Mouse (Mus musculus): ENCODE data around the gene Trp53rkb. TPM values are rescaled to one million over a fixed set of nuclear protein-coding genes. Genes with fewer than 3 reads are reported as not detected.

Trp53rkb gene
- polyA plus RNA-seq, 1 experiment from 2014 or later = 3.8 TPM

GRCm38 (mm10) chr2:166819849-166820248 lies 27.5 kb downstream of the Trp53rkb start:
- Histone ChIP-seq H3K9me3 (replicated peaks) (no peaks in the 10 kb centered on the region), H3K27ac (no peak overlapping the region), H3K27me3 (no peaks in the 10 kb centered on the region), H3K9ac (no peak overlapping the region), H3K4me3 (replicated peaks) (no peak overlapping the region), H3K4me1 (replicated peaks) (peaks cover 55% of the 10 kb centered on the region), H3K4me2 (no peak overlapping the region), H3K36me3 (peaks cover 6% of the 10 kb centered on the region; the same call in 1 of the 2 replicates)
- DNase-seq (no peak), ATAC-seq (ENCODE audit: low read depth) (no peak)
- WGBS (ENCODE audit: insufficient replicate concordance) = 81% methylated on average over 8 of the region's 8 CpGs

DNA sequence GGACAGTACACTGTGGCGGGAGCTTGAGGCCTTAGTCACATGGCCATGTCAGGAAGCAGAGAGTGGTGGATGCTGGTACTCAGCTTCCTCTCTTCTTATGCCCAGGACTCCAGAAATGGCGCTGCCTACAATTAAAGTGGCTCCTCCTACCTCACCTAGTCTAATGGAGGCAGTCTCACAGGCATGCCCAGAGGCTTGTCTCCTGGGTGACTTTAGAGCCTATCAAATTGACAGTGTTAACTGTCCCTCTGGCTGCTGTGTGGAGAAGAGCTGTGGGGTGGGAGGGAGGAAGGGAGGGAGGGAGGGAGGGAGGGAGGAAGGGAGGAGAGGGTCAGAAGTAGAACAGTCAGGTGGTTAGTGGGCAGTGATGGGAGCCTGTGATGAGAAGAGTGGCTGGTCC lies 28.5 kb downstream of the Trp53rkb start:
- 39% methylated on average over 2 of the region's 2 CpGs for WGBS (ENCODE audit: insufficient replicate concordance)
- H3K27me3 ChIP-seq = no peaks in the 10 kb centered on the region
- H3K9me3 ChIP-seq (replicated peaks) = no peaks in the 10 kb centered on the region
- peaks cover 65% of the 10 kb centered on the region for H3K4me1 ChIP-seq (replicated peaks)
- peak; percentile 37; the same call in 1 of the 2 replicates for ATAC-seq (ENCODE audit: low read depth)
- DNase-seq = no peak
- no peak overlapping the region for H3K9ac ChIP-seq
- H3K27ac ChIP-seq = no peak overlapping the region
- no peak overlapping the region for H3K4me3 ChIP-seq (replicated peaks)
- peaks cover 6% of the 10 kb centered on the region; the same call in 1 of the 2 replicates for H3K36me3 ChIP-seq
- no peak overlapping the region for H3K4me2 ChIP-seq

DNA sequence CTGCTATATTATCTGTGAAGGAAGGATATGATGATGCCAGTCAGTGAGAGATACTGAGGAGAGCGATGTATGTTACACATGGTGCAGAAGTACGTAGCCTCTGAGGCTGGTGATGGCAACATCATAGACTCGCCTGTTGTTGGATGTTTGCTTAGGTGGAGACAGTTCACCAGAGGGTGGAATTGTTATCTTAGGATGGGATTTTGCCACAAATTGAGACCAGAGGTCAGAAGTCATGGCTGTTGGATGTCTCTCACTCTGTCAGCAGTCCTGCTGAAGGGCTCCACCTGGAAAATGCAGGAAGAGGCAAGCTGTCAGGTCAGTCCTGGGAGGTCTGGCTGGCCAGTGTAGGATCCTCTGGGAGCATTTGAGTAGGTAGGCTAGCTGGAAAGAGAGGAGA lies 29.1 kb downstream of the Trp53rkb start:
- DNase-seq (no peak), ATAC-seq (ENCODE audit: low read depth) (no peak)
- Histone ChIP-seq H3K27ac (no peak overlapping the region), H3K9me3 (replicated peaks) (no peaks in the 10 kb centered on the region), H3K27me3 (no peaks in the 10 kb centered on the region), H3K4me2 (no peak overlapping the region), H3K36me3 (peaks cover 6% of the 10 kb centered on the region; the same call in 1 of the 2 replicates), H3K4me3 (replicated peaks) (no peak overlapping the region), H3K4me1 (replicated peaks) (peaks cover 66% of the 10 kb centered on the region), H3K9ac (no peak overlapping the region)
- 75% methylated on average over 3 of the region's 3 CpGs for WGBS (ENCODE audit: insufficient replicate concordance)

GRCm38 (mm10) chr2:166822119-166822826 lies 29.9 kb downstream of the Trp53rkb start:
- no peak for ATAC-seq (ENCODE audit: low read depth)
- no peak for DNase-seq
- Histone ChIP-seq H3K4me3 (replicated peaks) (no peak overlapping the region), H3K27me3 (no peaks in the 10 kb centered on the region), H3K9ac (no peak overlapping the region), H3K4me2 (0 out of 2 replicates have a peak overlapping the region, but pooled peaks have one; percentile 12), H3K27ac (no peak overlapping the region; the same call in 1 of the 2 replicates), H3K9me3 (replicated peaks) (no peaks in the 10 kb centered on the region), H3K4me1 (replicated peaks) (peaks cover 68% of the 10 kb centered on the region), H3K36me3 (peaks cover 11% of the 10 kb centered on the region)
- 45% methylated on average over 10 of the region's 10 CpGs for WGBS (ENCODE audit: insufficient replicate concordance)

DNA sequence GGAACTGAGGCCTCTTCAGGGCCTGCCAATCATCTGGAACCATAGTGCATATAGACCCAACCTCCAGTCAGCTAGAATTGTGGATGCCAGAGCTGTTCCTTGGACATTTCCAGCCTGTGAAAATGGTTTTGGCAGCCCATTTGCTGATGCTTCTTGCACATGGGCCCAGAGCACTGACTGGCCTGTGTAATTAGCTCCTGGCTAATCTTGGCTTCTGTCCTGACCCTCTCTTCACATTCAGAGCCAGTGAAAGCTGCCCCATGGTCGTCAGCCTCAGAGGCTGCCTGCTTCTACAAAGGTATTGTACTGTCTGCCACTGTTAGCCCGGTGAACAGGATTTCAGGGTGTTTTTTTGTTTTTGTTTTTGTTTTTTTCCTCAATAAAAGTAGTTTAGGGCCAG lies 30.6 kb downstream of the Trp53rkb start:
- no peak for ATAC-seq (ENCODE audit: low read depth)

DNA sequence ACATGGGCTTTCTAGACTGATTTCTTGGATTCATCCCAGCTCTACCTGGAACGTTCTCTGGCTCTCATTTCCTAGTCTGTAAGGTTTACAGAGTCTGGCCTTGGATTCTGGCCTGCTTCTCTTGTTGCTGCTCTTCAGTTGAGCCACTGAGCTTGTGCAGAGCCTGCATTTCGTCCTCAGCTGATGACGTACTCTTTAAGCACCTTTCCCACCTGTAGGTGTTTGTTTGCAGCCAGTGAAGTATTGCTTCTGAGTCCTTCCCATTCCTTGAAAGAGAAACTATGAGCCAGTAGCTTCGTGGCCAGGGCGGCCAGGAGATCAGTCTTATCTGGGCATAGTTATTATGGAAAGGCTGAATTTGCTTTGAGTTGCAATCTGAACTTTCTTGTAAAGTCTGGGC lies 32.1 kb downstream of the Trp53rkb start:
- DNase-seq = no peak
- Histone ChIP-seq H3K27ac (no peak overlapping the region), H3K4me1 (replicated peaks) (peaks cover 56% of the 10 kb centered on the region), H3K4me3 (replicated peaks) (no peak overlapping the region), H3K9ac (no peak overlapping the region), H3K4me2 (no peak overlapping the region), H3K36me3 (peaks cover 9% of the 10 kb centered on the region), H3K9me3 (replicated peaks) (no peaks in the 10 kb centered on the region), H3K27me3 (no peaks in the 10 kb centered on the region)
- WGBS (ENCODE audit: insufficient replicate concordance) = 74% methylated on average over 5 of the region's 5 CpGs
- no peak for ATAC-seq (ENCODE audit: low read depth)

More for the DNA sequence above, 30.6 kb downstream of the Trp53rkb start:
- H3K27ac ChIP-seq = no peak overlapping the region
- peaks cover 9% of the 10 kb centered on the region for H3K36me3 ChIP-seq
- no peak for DNase-seq
- no peaks in the 10 kb centered on the region for H3K9me3 ChIP-seq (replicated peaks)
- peaks cover 68% of the 10 kb centered on the region for H3K4me1 ChIP-seq (replicated peaks)
- no peak overlapping the region for H3K9ac ChIP-seq
- WGBS (ENCODE audit: insufficient replicate concordance) = 79% methylated on average over 2 of the region's 2 CpGs
- H3K27me3 ChIP-seq = no peaks in the 10 kb centered on the region
- H3K4me2 ChIP-seq = no peak overlapping the region
- no peak overlapping the region for H3K4me3 ChIP-seq (replicated peaks)

- Histone ChIP-seq H3K27ac (no peak overlapping the region), H3K9me3 (replicated peaks) (no peaks in the 10 kb centered on the region), H3K4me3 (replicated peaks) (no peak overlapping the region), H3K27me3 (no peaks in the 10 kb centered on the region), H3K36me3 (peaks cover 9% of the 10 kb centered on the region), H3K4me2 (no peak overlapping the region), H3K4me1 (replicated peaks) (peaks cover 50% of the 10 kb centered on the region), H3K9ac (no peak overlapping the region)
- DNase-seq (no peak), ATAC-seq (ENCODE audit: low read depth) (no peak)
- 78% methylated on average over 5 of the region's 5 CpGs for WGBS (ENCODE audit: insufficient replicate concordance)
Measured at GRCm38 (mm10) chr2:166824998-166825397, 32.7 kb downstream of the Trp53rkb start.

GRCm38 (mm10) chr2:166826491-166827224 lies 34.3 kb downstream of the Trp53rkb start:
- Histone ChIP-seq H3K27me3 (no peaks in the 10 kb centered on the region), H3K9ac (no peak overlapping the region), H3K9me3 (replicated peaks) (no peaks in the 10 kb centered on the region), H3K4me3 (replicated peaks) (no peak overlapping the region), H3K4me2 (no peak overlapping the region), H3K27ac (peak overlapping the region; percentile 5; the same call in 1 of the 2 replicates), H3K36me3 (peaks cover 13% of the 10 kb centered on the region), H3K4me1 (replicated peaks) (peaks cover 33% of the 10 kb centered on the region)
- DNase-seq = no peak
- WGBS (ENCODE audit: insufficient replicate concordance) = 72% methylated on average over 8 of the region's 8 CpGs
- ATAC-seq (ENCODE audit: low read depth) = no peak

DNA sequence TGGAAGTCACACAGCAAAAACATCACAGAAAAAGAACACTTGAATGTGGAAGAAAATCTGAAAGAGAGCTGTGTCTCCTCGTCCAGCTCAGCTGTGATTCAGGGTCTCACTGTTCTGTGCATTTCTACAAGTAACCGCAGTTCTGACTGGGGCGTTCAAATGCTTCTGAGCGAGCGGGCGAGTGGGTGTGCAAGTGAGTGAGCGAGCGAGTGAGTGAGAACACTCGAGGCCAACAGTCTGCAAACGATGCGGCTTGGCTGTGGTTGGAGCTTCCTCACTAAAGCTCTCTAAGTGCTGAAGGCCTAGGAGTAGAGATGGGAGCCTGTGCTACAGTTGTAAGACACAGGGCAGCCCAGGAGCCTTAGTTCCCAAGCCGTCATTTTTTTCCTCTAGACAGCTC lies 36.0 kb downstream of the Trp53rkb start:
- Histone ChIP-seq H3K27ac (no peak overlapping the region), H3K27me3 (no peaks in the 10 kb centered on the region), H3K36me3 (peaks cover 13% of the 10 kb centered on the region), H3K4me1 (replicated peaks) (peaks cover 19% of the 10 kb centered on the region), H3K9ac (no peak overlapping the region), H3K4me2 (no peak overlapping the region), H3K4me3 (replicated peaks) (no peak overlapping the region), H3K9me3 (replicated peaks) (no peaks in the 10 kb centered on the region)
- WGBS (ENCODE audit: insufficient replicate concordance) = 82% methylated on average over 12 of the region's 12 CpGs
- ATAC-seq (ENCODE audit: low read depth) (no peak), DNase-seq (no peak)

- no peak for DNase-seq
- no peaks in the 10 kb centered on the region for H3K9me3 ChIP-seq (replicated peaks)
- no peak overlapping the region for H3K4me2 ChIP-seq
- H3K4me3 ChIP-seq (replicated peaks) = no peak overlapping the region
- no peak overlapping the region for H3K27ac ChIP-seq
- H3K4me1 ChIP-seq (replicated peaks) = peaks cover 8% of the 10 kb centered on the region; the same call in 1 of the 2 replicates
- peaks cover 25% of the 10 kb centered on the region for H3K36me3 ChIP-seq
- no peak for ATAC-seq (ENCODE audit: low read depth)
- WGBS (ENCODE audit: insufficient replicate concordance) = 78% methylated on average over 5 of the region's 5 CpGs
- no peaks in the 10 kb centered on the region for H3K27me3 ChIP-seq
- no peak overlapping the region for H3K9ac ChIP-seq
Measured at GRCm38 (mm10) chr2:166830350-166830749, 38.0 kb downstream of the Trp53rkb start.

DNA sequence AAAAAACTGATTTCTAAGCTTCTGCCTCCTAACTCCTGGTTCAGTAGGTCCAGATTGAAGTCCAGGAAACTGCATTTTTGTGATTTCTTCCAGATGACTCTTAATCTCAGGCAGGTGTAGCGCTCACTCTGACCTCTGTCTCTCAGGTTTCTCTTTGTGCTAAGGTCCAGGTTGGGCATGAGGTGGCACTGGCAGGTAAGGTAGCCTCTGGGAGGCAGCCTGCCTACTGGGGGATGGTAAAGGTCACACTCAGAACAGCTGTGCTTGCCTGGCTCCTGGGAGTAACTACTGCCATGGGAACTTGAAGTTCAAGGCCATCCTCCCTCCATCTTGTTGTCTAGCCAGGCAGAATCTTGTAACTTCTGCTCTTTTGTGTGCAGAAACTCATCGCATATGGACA lies 41.8 kb downstream of the Trp53rkb start:
- 87% methylated on average over 2 of the region's 2 CpGs for WGBS (ENCODE audit: insufficient replicate concordance)
- Histone ChIP-seq H3K4me3 (replicated peaks) (no peak overlapping the region), H3K27ac (no peak overlapping the region), H3K4me1 (replicated peaks) (no peaks in the 10 kb centered on the region), H3K9me3 (replicated peaks) (no peaks in the 10 kb centered on the region), H3K4me2 (no peak overlapping the region), H3K9ac (no peak overlapping the region), H3K36me3 (peaks cover 49% of the 10 kb centered on the region), H3K27me3 (no peaks in the 10 kb centered on the region)
- DNase-seq (no peak), ATAC-seq (ENCODE audit: low read depth) (no peak)
